Mouse (Mus musculus) hindbrain, embryonic 11.5 days (tissue): ENCODE measurements around the gene Tac2. TPM values are rescaled to one million over a fixed set of nuclear protein-coding genes. Genes with fewer than 3 reads are reported as not detected.
"Not testable (repeated sequence)": the region's sequence is repeated elsewhere in the genome, so short reads cannot be mapped to it uniquely, and the experiment has no call there.

Experiments
- ATAC-seq: fragments of 200-750 bp; cut with Nextera tagmentation; 2 replicates; pipeline ENCODE4 v1.8.0; 2017; ENCODE audit warnings: mild to moderate bottlenecking, moderate TSS enrichment, moderate library complexity; ENCODE audit not compliant: low FRiP score
- DNase-seq: peaks from one replicate; pipeline ENCODE4 v3.0.0-alpha.2; 2015; ENCODE audit warnings: low spot score
- H3K27ac ChIP-seq: fragments of 300-500 bp; sonication (generic); 2 replicates; pipeline ENCODE4 v1.5.1; 2014; ENCODE audit warnings: mild to moderate bottlenecking, low read depth, low read length
- H3K27me3 ChIP-seq: fragments of 300-500 bp; sonication (generic); 2 replicates; pipeline ENCODE4 v1.6.1; 2014; ENCODE audit warnings: mild to moderate bottlenecking, low read length, moderate library complexity, mixed read lengths; ENCODE audit not compliant: control insufficient read depth, insufficient read depth
- H3K36me3 ChIP-seq: fragments of 300-500 bp; sonication (generic); 2 replicates; pipeline ENCODE4 v1.6.1; 2014; ENCODE audit warnings: mild to moderate bottlenecking, low read length, moderate library complexity, mixed read lengths; ENCODE audit not compliant: control insufficient read depth, insufficient read depth
- H3K4me1 ChIP-seq: fragments of 300-500 bp; sonication (generic); replicated peaks from 2 replicates; pipeline ENCODE4 v1.6.1; 2014; ENCODE audit warnings: low read length, mixed read lengths; ENCODE audit not compliant: control insufficient read depth, insufficient read depth
- H3K4me2 ChIP-seq: fragments of 300-500 bp; sonication (generic); replicated peaks from 2 replicates; pipeline ENCODE4 v1.6.1; 2014; ENCODE audit warnings: mild to moderate bottlenecking, low read depth, low read length
- H3K4me3 ChIP-seq: fragments of 300-500 bp; sonication (generic); 2 replicates; pipeline ENCODE4 v1.5.1; 2014; ENCODE audit warnings: low read depth, low read length
- H3K9ac ChIP-seq: fragments of 300-500 bp; sonication (generic); 2 replicates; pipeline ENCODE4 v1.6.1; 2014; ENCODE audit warnings: low read depth, low read length
- H3K9me3 ChIP-seq: fragments of 300-500 bp; sonication (generic); 2 replicates; pipeline ENCODE4 v1.6.1; 2016; ENCODE audit warnings: low read length; ENCODE audit not compliant: control insufficient read depth
- WGBS: fragments of 180-500 bp; shearing (Covaris S2); extraction: QIAGEN DNeasy Blood & Tissue Kit; methylation state at CpG from one replicate; pipeline ENCODE4 v1.1.7; 2014; 5-methylcytosine and 5-hydroxymethylcytosine counted together
- polyA plus RNA-seq: library from polyadenylated mRNA; unstranded; fragments of >200 nt; fragmentation: Nextera tagmentation; extraction: Ambion mirVana; gene quantifications from 2 replicates; pipeline ENCODE4 v1.2.1, GENCODE M21; 2014

Gene Tac2
- polyA plus RNA-seq, 1 experiment from 2014 or later, result not detected

GRCm38 (mm10) chr10:127759181-127760110 is 35.2 kb downstream of the Tac2 start, which contains the start of the genes Rdh1 and Rdh16f1:
Gene Rdh1 (plus strand): TSS chr10:127759721.
Gene Rdh16f1 (plus strand): TSS chr10:127759787.
- Histone ChIP-seq H3K9ac (no peak within 1 kb of the TSS), H3K4me2 (no peak within 1 kb of the TSS), H3K9me3 (no peaks in the 10 kb centered on the region), H3K36me3 (no peaks in the 10 kb centered on the region), H3K27ac (no peak within 1 kb of the TSS), H3K27me3 (no peaks in the 10 kb centered on the region), H3K4me1 (no peaks in the 10 kb centered on the region), H3K4me3 (no peak within 1 kb of the TSS)
- ATAC-seq, result no peak
- no peak for DNase-seq
- 79% methylated on average over 8 of the region's 9 CpGs for WGBS

DNA sequence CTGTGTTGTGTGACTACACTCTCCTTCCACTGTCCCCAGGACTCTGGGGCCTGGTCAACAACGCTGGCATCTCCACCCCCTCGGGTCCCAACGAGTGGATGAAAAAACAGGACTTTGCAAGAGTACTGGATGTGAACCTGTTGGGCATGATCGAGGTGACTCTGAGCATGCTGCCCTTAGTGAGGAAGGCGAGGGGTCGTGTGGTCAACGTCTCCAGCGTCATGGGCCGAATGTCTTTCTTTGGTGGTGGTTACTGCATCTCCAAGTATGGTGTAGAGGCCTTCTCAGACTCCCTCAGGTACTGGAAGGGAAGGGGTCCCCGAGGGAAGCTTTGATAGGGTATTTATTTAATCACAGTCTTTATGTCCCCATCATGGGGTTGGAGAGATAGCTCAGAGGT is 38.6 kb downstream of the Tac2 start:
- not testable (repeated sequence) for H3K4me1 ChIP-seq, ATAC-seq, DNase-seq, H3K27me3 ChIP-seq, H3K9ac ChIP-seq, H3K4me3 ChIP-seq, H3K27ac ChIP-seq, H3K36me3 ChIP-seq, H3K4me2 ChIP-seq, H3K9me3 ChIP-seq
- 88% methylated on average over 10 of the region's 10 CpGs for WGBS

GRCm38 (mm10) chr10:127763914-127764680 is 39.8 kb downstream of the Tac2 start:
- no peak overlapping the region for H3K4me3 ChIP-seq
- ATAC-seq (no peak), DNase-seq (no peak)
- H3K27me3 ChIP-seq, result no peaks in the 10 kb centered on the region
- H3K27ac ChIP-seq, result no peak overlapping the region
- H3K4me1 ChIP-seq, result no peaks in the 10 kb centered on the region
- H3K4me2 ChIP-seq, result no peak overlapping the region
- no peaks in the 10 kb centered on the region for H3K9me3 ChIP-seq
- no peaks in the 10 kb centered on the region for H3K36me3 ChIP-seq
- WGBS, result 65% methylated on average over 12 of the region's 12 CpGs
- no peak overlapping the region for H3K9ac ChIP-seq

DNA sequence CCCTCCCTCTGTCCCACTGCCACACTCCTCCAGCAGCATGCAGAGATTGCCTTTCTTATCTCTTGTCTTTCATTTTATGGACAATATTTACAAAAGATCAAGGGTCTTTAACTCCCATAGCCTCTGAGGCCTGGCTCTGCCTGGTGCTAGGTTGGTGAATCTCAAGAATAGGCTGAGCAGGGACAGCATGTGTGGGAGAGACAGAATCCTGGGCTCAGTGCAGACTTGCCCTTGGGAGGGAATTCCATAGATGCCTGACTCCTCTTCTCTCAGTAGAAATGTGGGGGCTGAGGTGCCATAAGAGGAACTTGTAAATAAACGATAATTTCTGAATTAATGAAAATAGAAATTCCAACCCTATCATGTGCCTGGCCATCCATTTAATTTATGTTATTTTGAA is 42.3 kb downstream of the Tac2 start:
- 93% methylated on average over 1 of the region's 1 CpGs for WGBS
- H3K9ac ChIP-seq, result no peak overlapping the region
- H3K4me2 ChIP-seq, result no peak overlapping the region
- no peaks in the 10 kb centered on the region for H3K4me1 ChIP-seq
- H3K27ac ChIP-seq, result no peak overlapping the region
- no peak overlapping the region for H3K4me3 ChIP-seq
- H3K27me3 ChIP-seq, result no peaks in the 10 kb centered on the region
- no peaks in the 10 kb centered on the region for H3K36me3 ChIP-seq
- no peak for ATAC-seq
- no peak for DNase-seq
- H3K9me3 ChIP-seq, result no peaks in the 10 kb centered on the region

DNA sequence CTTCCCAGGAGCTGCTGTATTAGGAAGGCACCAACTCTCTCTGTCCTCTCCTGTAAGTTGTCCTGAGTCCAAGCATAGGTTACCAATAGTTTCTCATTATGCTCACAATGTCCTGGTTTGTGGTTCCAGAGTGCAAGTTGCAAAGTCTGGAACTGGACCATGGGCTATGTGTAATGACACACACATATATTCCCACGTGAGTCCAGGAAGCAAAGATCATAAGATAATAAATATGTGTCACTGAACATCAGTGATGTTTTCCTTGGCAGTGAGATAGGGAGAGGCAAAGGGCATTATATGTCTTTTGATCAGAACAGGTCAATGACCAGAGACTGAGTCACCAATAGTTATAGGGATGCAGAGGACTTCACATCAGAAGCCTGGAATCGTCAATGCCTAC is 51.7 kb downstream of the Tac2 start, which contains the start of gene Rdh9:
Gene Rdh9 (plus strand): TSS at position 376 of the 400 bp plus-strand sequence.
- no peak within 1 kb of the TSS for H3K27ac ChIP-seq
- H3K4me1 ChIP-seq, result no peaks in the 10 kb centered on the region
- no peaks in the 10 kb centered on the region for H3K36me3 ChIP-seq
- no peaks in the 10 kb centered on the region for H3K9me3 ChIP-seq
- H3K9ac ChIP-seq, result no peak within 1 kb of the TSS
- WGBS, result 86% methylated on average over 2 of the region's 2 CpGs
- ATAC-seq, result no peak
- H3K27me3 ChIP-seq, result no peaks in the 10 kb centered on the region
- H3K4me3 ChIP-seq, result no peak within 1 kb of the TSS
- no peak within 1 kb of the TSS for H3K4me2 ChIP-seq
- no peak for DNase-seq

Other genes starting within 250 kb of the Tac2 start
- gene Stac3, start 222.8 kb upstream of the Tac2 start, polyA plus RNA-seq, result 0.36 and 0.43 TPM in 2 replicates
- 6.5 and 7.0 TPM in 2 replicates for gene Ndufa4l2, start 209.5 kb upstream of the Tac2 start, polyA plus RNA-seq
- 70.3 and 70.4 TPM in 2 replicates for gene Shmt2, start 202.0 kb upstream of the Tac2 start, polyA plus RNA-seq
- gene Nxph4, start 189.9 kb upstream of the Tac2 start, polyA plus RNA-seq, result 54.5 and 59.8 TPM in 2 replicates
- gene Lrp1, start 103.3 kb upstream of the Tac2 start, polyA plus RNA-seq, result 66.3 and 67.1 TPM in 2 replicates
- gene Stat6, start 81.5 kb upstream of the Tac2 start, polyA plus RNA-seq, result 6.0 and 6.9 TPM in 2 replicates
- gene Nemp1, start 57.6 kb upstream of the Tac2 start, polyA plus RNA-seq, result 8.6 and 9.3 TPM in 2 replicates
- 4.3 and 4.9 TPM in 2 replicates for gene Nab2, start 55.9 kb upstream of the Tac2 start, polyA plus RNA-seq
- gene Myo1a, start 19.3 kb upstream of the Tac2 start, polyA plus RNA-seq, result 0.45 and 0.57 TPM in 2 replicates
- 7.2 and 9.3 TPM in 2 replicates for gene Zbtb39, start 15.1 kb downstream of the Tac2 start, polyA plus RNA-seq
- gene Gpr182, start 27.3 kb downstream of the Tac2 start, polyA plus RNA-seq, result 0.25 and 0.63 TPM in 2 replicates
- gene Rdh1, start 35.2 kb downstream of the Tac2 start, polyA plus RNA-seq, result 0.05 TPM in 1 of 2 replicates, not detected in the other
- not detected in 2 replicates for gene Rdh16f1, start 35.3 kb downstream of the Tac2 start, polyA plus RNA-seq
- gene Rdh9, start 51.9 kb downstream of the Tac2 start, polyA plus RNA-seq, result 0.06 TPM in 1 of 2 replicates, not detected in the other
- gene Rdh16, start 76.7 kb downstream of the Tac2 start, polyA plus RNA-seq, result 0.06 TPM in 1 of 2 replicates, not detected in the other
- gene Rdh19, start 125.5 kb downstream of the Tac2 start, polyA plus RNA-seq, result not detected in 2 replicates
- gene Rdh16f2, start 142.0 kb downstream of the Tac2 start, polyA plus RNA-seq, result not detected in 2 replicates
- not detected in 2 replicates for gene Rdh7, start 164.3 kb downstream of the Tac2 start, polyA plus RNA-seq
- gene Sdr9c7, start 174.0 kb downstream of the Tac2 start, polyA plus RNA-seq, result not detected in 2 replicates